Mouse (Mus musculus) layer of hippocampus, adult 18-20 months (tissue): ENCODE measurements around the gene Ckm. TPM values are rescaled to one million over a fixed set of nuclear protein-coding genes. Genes with fewer than 3 reads are reported as not detected.

Experiments
- DNase-seq, 2 experiments: peaks; one replicate each; pipeline ENCODE4 v3.0.0; 2022; ENCODE audit warnings: low spot score in 2 of 2
- total RNA-seq, 2 experiments: library from RNA; stranded (reverse); gene quantifications; 2 replicates each; pipeline ENCODE4 v1.2.3; 2021

Gene Ckm
- total RNA-seq, 2 experiments from 2014 or later: not detected

DNA sequence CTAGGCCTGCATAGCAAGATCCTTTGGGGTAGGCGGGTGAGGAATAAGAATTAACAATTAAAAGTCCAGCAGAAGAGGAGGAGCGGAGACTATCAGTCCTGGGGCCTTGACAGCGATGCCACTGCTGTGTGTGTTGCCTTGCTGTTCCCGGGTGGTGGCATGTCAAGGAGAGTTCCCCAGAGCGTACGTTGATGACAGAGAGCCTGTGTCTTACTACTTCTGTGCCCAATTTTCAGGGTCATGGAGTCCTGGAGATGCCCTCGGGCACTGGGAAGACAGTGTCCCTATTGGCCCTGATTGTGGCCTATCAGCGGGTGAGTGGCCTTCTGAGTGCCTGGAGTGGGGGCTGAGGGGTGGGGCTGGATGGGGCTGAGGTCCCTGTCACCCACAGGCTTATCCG lies 20.9 kb upstream of the Ckm start:
- no peak for DNase-seq

DNA sequence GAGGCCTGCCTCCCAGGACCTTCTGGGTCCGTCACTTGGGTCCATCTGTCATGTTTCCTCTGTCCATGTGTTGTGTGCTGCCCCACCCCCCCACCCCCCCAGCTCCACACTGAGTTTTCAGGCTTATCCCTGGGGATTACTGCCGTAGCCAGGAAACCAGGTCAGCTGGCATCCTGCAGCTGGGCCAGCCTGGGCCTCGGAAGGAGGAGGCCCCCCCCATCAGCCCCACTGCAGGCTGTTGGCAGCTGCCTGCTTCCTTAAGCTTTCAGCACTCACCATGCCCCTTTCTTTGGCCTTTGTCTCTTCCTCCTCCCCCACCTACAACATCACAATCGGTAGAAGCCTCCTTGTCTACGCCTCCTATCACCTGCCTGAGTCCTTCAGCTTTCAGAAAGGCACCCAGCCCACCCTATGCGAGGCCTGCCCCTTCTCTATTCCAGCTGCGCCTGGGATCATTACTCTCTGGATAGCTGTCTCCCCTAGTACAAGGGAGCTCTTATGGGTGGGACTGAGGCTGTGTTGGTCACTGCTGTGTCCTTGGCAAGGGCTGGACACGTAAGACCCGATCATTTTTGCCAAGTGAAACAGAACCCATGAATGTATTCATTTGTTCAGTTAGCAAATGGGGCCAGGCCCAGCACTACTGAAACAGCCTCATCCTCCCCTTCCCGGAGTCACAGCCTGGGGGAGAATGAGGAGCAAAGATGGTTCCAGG lies 15.7 kb upstream of the Ckm start:
- DNase-seq: no peak

DNA sequence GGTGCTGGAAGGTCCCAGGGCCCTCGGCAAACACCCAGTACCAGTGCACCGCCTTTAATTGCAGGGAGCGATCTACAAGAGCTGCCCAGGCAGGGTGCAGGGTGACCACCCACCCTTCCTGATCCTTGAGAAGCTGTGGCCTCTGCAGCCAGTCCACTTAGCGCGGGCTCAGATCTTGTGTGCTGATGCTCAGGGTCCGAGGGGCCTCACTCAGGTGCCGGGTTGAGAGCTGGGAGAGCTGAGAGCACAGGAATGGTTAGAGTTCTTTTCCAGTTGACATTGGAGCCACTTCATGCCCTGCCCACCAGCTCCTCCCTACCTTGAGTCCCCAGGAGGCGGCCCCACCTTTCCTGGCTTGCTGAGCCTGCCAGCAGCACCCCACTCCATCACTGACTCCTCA lies 10.1 kb upstream of the Ckm start:
- no peak for DNase-seq

DNA sequence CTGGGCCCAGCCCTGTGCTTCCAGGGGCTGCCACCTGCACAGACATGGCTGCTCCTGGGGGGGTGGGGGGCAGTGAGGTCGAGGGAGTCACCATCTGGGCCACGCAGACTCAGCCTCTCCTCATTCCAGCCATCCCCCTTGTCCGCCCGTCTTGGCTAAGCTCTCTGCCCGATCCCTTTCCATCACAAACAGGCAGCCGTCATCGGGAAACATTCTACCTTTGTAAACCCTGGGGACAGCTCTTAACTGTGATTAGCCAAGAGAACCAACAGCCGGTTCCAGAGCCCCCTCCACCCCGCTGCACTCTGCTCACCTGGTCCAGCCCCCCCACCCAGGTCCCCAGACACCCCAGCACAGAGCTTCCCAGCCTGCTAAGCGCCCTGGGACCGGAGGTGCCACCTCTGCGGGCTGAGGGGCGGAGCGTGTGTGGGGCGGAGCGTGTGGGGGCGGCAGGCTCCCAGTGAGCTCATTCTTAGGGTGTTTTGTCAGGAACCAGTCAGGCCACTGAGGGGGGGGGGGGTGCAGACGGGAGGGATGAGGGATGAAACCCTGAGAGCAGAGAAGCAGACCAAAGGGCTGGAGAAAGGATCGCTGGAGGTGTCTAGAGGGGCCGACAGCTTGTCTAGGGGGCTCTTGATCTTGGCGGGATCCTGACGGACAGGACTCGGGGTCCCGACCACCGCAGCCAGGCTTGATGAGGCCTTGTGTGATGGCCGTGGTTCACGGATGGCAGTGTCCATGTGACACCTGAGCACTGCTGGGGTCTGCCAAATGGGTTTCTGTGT lies 4.9 kb upstream of the Ckm start:
- DNase-seq: no peak

DNA sequence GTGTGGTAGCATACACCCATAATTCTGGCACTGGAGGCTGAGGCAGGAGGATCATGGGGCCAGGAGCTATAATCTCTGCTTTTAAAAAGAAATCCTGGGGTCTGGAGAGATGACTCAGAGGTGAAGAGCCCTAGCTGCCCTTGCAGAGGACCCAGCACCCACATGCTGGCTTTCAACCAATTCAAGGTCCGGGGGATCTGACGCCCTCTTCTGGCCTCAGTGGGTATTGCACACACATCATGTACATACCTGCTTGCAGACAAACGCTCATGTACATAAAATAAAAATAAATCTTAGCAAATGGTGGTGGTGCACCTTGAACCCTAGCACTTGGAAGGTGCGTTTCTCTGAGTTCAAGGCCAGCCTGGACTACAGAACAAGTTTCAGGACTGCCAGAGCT lies 3.6 kb upstream of the Ckm start:
- DNase-seq: no peak

DNA sequence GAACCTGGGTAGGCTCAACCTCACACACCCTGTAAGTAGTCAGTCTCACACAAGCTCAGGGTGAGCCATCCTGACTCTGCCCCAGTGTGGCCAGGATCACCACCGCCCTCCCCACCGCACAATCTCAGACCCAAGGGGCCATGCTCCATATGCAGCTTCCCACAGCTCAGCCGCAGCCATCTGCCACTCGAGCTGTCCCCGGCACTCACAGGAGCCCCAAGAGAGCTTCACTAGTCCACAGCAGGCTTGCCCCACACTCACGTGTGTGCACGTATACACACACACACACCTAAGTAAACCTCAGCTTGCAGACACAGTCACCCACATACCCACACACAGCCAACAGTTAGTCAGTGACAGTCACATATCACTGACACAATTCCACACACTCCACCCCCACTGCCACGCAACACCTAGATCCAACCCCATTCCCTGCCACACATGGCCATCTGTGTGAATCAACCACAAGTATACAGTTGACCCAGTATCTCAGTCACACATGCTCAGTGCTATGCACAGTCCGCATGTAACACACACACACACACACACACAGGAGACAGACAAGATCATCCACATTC lies 2.0 kb upstream of the Ckm start:
- DNase-seq: no peak

DNA sequence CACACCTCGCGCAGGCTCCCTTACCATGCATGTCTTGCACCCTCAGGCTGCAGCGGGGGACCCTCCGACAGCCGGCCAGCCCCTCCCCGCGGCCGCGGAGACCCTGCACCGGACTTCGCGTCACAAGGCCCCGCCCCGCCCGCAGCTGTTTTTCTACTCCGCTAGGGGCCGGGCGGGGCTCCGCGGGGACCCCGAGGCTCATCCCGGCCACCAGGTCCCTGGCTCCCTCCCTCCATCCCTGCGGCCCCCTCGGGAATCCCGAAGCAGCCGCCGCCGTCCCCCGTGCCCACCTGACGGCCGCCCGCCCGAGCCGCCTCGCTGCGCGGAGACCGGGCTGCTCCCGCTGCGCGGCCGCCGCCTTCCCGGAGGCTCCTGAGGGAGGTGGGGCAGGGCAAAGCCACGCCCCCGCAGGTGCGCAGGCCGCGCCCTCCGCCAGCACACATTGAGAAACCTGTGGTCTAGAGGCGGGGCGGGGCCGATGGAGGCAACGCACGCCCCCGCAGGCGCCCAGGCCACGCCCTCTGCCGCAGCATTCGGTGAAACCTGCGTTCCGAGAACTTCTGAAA lies 762 bp upstream of the Ckm start, which contains the start of gene Klc3:
Klc3 (minus strand) TSS at position 374 of the 566 bp plus-strand sequence.
- no peak for DNase-seq

DNA sequence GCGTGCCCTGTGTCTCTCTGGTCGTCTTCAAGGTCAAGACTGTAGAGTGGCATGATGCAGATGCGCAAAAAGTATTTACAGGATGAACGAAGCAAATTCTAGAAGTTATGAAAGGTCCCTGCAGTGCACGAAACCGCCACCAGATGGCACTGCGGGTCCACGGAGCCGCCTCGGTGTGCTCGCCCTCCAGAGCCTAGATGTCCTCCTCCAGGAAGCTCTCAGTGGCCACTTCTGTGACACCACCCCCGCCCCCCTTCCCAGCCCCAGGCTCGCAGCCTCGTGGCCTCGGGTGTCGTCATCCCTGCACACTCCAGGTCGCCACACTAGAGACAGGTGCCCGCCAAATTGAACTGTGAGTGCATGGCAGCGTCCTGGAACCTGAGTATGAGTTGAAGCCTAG lies 841 bp downstream of the Ckm start:
- peak; percentile 50 to 85 for DNase-seq

DNA sequence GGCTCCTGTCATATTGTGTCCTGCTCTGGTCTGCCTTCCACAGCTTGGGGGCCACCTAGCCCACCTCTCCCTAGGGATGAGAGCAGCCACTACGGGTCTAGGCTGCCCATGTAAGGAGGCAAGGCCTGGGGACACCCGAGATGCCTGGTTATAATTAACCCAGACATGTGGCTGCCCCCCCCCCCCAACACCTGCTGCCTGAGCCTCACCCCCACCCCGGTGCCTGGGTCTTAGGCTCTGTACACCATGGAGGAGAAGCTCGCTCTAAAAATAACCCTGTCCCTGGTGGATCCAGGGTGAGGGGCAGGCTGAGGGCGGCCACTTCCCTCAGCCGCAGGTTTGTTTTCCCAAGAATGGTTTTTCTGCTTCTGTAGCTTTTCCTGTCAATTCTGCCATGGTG lies 5.2 kb downstream of the Ckm start:
- DNase-seq: no peak

DNA sequence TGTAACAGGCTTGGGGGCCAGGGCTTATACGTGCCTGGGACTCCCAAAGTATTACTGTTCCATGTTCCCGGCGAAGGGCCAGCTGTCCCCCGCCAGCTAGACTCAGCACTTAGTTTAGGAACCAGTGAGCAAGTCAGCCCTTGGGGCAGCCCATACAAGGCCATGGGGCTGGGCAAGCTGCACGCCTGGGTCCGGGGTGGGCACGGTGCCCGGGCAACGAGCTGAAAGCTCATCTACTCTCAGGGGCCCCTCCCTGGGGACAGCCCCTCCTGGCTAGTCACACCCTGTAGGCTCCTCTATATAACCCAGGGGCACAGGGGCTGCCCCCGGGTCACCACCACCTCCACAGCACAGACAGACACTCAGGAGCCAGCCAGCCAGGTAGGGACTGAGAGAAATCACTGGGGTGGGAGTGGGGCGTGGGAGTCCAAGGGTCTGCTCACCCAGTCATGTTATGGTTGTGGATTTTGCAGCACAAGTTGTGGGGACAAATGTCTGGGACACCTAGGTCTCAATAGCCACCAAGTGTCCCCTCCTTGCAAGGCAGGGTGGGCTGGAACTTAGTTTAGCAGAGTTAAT lies 6.3 kb downstream of the Ckm start:
- DNase-seq: no peak

DNA sequence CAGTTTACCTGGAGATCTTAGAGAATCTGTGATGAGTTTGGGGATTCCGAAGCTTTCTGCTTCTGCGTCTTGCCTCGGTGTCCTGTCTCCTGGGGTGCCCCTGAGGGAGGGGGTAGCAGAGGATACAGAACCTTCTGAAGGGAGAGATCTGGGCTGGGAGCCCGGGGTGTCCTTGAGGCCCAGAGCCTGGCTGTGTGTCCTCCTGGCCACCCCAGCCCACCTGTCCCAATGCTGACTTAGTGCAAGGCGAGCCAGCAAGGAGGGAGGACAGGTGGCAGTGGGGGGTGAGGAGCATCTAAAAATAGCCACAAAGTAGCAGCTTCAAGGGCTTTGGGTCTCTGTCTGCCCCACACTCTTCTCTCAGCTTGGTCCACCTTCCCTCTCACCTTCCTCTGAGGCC lies 7.2 kb downstream of the Ckm start:
- DNase-seq: no peak

DNA sequence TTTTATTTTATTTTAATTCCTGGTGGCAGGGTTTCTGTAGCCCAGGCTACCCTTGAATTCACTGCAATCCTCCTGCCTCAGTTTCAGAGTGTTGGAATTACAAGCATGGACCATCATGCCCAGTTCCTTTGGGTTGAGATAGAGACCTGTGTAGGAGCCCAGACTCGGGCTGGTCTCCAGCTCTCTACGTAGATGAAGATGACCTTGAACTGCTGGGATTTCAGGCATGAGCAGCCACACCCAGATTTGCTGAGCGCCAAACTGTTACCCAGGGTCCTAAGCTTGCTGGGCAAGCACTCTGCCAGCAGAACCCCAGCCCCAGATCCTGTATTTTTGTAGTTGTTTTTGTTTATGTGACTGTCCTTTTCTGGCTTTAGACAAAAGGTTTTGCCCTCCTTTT lies 8.9 kb downstream of the Ckm start:
- DNase-seq: no peak

DNA sequence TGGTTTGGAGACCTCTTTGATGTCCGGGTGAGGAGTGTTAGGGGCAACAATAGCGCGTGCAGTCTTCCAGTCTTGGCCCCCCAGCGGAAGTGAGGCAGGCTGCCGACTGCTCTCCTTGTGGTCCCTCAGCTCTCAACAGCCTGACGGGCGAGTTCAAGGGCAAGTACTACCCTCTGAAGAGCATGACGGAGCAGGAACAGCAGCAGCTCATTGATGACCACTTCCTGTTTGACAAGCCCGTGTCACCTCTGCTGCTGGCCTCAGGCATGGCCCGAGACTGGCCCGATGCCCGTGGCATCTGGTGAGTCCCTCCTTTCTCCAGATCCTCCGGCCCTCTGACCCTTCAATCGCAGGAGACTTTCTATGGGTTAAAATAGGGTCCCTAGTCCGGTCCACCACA lies 12.0 kb downstream of the Ckm start:
- DNase-seq: no peak

DNA sequence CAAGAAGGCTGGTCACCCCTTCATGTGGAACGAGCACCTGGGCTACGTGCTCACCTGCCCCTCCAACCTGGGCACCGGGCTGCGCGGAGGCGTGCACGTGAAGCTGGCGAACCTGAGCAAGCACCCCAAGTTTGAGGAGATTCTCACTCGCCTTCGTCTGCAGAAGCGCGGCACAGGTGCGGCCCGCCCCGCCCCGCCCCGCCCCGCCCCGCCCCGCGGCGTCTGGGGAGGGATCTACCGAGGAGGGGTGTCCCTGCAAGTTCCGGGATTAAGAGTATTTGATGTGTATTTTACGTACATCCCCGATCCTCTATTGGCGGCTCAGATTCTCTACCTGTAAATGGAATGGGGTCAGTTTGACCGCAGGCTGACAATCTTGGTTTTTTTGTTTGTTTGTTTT lies 15.5 kb downstream of the Ckm start:
- no peak for DNase-seq

DNA sequence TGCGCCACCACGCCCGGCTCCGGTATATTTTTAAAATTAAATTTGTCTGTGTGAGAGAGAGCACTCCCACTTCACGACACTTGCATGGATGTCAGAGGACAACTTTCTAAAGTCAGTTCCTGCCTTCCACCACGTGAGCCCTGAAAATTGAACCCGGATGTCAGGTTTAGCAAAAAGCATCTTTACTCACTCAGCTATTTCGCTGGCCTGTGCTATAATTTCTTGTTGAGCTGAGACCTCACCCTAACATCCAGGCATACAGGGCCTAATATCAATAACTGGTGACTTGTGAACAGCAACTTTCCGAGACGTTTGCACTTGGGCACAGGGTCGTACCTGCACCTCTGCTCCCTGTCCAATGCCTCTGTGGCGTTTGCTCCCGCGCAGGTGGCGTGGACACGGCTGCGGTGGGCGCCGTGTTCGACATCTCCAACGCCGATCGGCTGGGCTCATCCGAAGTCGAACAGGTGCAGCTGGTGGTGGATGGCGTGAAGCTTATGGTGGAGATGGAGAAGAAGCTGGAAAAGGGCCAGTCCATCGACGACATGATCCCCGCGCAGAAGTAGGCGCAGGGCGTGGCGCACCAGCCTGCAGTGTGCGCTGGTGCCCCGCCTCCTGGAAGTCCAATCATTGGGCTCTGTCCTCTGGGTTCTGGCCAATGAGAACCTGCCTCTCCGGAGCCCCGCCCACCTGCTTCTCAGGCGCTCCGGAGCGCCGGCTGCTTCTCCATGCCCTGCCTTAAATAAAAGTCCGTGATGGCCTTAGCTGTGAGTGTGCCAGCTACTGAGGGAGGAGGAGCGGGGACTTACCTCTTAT lies 16.5 kb downstream of the Ckm start:
- DNase-seq: peak; percentile 84 to 91

DNA sequence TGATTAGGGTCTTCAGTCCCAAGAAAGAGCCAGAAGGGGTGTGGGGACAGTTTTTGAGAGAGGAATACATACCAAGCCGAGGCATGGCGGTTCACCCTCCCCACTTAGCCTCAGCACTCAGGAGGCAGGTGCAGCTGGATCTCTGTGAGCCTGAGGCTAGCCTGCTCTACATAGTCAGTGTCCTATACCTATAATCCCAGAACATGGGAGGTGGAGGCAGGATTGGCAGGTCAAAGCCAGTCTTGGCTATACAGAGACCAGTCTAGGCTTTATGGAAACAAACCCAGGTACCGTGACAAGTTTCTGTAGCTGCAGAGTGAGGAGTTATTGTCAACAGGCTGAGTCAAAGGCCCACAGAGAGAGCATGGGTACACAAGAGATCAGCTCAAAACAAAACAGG lies 18.5 kb downstream of the Ckm start:
- no peak for DNase-seq

DNA sequence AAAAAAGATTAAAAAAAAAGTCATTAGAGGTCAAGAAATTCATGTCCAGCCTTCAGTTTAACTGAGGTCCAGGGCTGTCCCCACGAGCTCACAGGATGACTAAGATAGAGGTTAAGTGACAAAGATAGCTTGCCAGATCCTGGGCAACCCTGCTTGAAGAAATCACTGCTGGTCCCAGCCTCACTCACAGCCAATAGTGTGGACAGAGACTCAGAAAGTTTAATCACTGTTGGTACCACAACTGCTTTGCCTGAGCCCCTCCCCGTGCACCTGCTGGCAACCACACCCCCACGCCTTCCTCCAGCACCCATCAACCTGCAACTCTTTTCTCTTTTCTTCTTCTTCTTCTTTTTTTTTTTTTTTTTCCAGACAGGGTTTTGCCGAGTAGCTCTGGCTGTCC lies 19.5 kb downstream of the Ckm start:
- DNase-seq: no peak

DNA sequence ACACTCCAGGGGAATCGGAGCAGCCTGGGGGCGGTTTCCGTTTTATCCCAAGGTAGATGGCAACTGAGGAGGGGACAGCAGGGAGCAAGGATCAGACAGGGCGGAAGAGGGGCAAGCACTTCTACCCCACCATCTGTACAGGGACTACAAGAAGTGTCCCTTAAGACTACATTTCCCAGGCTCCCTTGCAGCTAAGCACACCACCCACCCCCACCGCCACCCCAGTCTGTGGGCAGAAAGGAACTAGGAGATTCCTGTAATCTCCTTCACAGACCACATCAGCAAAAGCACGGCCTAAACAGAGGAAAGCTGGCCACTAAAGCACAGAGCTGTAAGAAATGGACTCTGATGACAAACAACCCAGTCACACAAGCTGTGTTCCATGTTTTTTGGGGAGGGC lies 21.8 kb downstream of the Ckm start:
- DNase-seq: no peak

DNA sequence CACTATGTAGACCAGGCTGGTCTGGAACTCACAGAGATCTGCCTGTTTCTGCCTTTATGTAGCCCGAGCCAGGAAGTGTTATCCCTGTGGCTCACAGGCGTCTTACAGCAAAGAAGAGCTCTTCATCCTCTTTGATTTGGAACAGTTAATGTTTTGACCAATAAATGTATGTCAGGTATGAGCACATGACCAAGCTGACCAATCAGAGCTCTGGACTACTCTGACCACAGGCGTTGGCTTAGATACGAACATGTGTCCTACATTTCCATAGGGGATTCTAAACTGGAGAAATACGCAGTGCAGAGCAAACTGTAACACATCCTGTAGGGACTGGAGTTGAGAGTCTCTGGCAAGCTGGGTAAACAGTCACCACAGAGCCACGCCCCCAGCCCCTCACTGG lies 22.3 kb downstream of the Ckm start:
- no peak for DNase-seq

DNA sequence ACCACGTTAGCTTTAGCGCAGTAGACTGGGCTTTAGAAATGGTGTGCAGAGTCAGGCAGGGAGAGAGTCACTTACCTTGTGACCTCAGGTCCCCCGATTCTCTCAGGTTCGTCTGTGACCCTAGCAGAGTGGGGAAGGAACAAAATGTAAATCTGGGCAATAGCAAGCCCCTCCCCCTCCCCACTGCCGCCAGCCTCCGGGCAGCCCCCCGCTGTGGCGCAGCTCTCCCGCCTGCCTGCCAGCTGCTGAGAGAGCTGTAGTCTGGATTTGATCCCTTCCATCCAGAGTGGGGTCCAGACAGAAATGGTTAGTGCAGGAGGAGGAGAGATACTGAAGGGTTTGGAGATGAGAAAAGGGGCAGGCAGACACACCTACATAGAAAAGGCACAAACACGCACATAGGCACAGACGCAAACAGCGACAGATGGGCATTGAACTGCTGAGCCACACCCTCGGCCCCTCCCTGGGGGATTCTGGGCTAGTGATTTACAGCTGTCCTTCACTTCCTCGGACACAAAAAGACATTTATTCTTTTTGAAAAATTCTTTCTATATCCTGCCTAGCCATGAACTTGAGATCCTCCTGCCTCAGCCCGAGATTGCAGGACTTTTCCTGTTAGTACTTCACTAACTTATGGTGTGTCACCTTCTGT lies 23.5 kb downstream of the Ckm start:
- no peak for DNase-seq
